ENCODE assay signal across 8 mouse cellular contexts in genomic region chr1:143730899-143731298, GRCm38 (mm10). TPM values are rescaled to one million over a fixed set of nuclear protein-coding genes. Genes with fewer than 3 reads are reported as not detected.
DNase-seq lines count a peak whose midpoint lies in the region; ATAC-seq lines count a peak whose summit lies in the region.
"Had no signal": no experiment of that assay in that cellular context is flagged by ENCODE, and none has a peak within 500 bp of the region (broad histone marks: within the 10 kb centered on the region; RNA-seq: fewer than 3 reads in every experiment).

No protein-coding gene starts in this region.

- H3K4me3 ChIP-seq in limb, embryonic 11.5 days (ENCODE audit: low read depth, low read length), result no peak overlapping the region
- H3K4me3 ChIP-seq in limb, embryonic 10.5 days, result no peak overlapping the region
- H3K4me3 ChIP-seq: heart, embryonic 15.5 days had no signal

- H3K4me2 ChIP-seq in limb, embryonic 11.5 days (ENCODE audit: low read depth, severe bottlenecking), result no peak overlapping the region
- H3K4me2 ChIP-seq: heart, embryonic 15.5 days had no signal

- H3K27ac ChIP-seq in limb, embryonic 11.5 days (replicated peaks; ENCODE audit: low read depth, low read length), result no peak overlapping the region
- H3K27ac ChIP-seq in limb, embryonic 10.5 days, result no peak overlapping the region
- H3K27ac ChIP-seq: heart, embryonic 15.5 days had no signal

- H3K36me3 ChIP-seq in limb, embryonic 11.5 days (ENCODE audit: control insufficient read depth, insufficient read depth, low read length), result no peaks in the 10 kb centered on the region
- no peaks in the 10 kb centered on the region for H3K36me3 ChIP-seq in limb, embryonic 10.5 days
- no peaks in the 10 kb centered on the region for H3K36me3 ChIP-seq in splenic B cell, adult 2 months (ENCODE audit: control insufficient read depth, insufficient read depth, low read length, poor library complexity, severe bottlenecking)
- H3K36me3 ChIP-seq: heart, embryonic 15.5 days had no signal

- no peaks in the 10 kb centered on the region for H3K27me3 ChIP-seq in limb, embryonic 11.5 days (ENCODE audit: control insufficient read depth, insufficient read depth, low read length)
- H3K27me3 ChIP-seq in limb, embryonic 10.5 days (ENCODE audit: low read depth, poor library complexity, severe bottlenecking), result no peaks in the 10 kb centered on the region
- H3K27me3 ChIP-seq in splenic B cell, adult 2 months (ENCODE audit: control insufficient read depth, insufficient read depth, low read length, poor library complexity, severe bottlenecking), result no peaks in the 10 kb centered on the region
- H3K27me3 ChIP-seq: heart, embryonic 15.5 days had no signal

- no peaks in the 10 kb centered on the region for H3K4me1 ChIP-seq in limb, embryonic 11.5 days (ENCODE audit: control insufficient read depth, insufficient read depth, low read length)
- H3K4me1 ChIP-seq in limb, embryonic 10.5 days, result no peaks in the 10 kb centered on the region
- H3K4me1 ChIP-seq: heart, embryonic 15.5 days had no signal

- no peaks in the 10 kb centered on the region for H3K9me3 ChIP-seq in limb, embryonic 11.5 days (ENCODE audit: control insufficient read depth, low read length)
- H3K9me3 ChIP-seq in limb, embryonic 10.5 days (replicated peaks), result no peaks in the 10 kb centered on the region
- H3K9me3 ChIP-seq: heart, embryonic 15.5 days had no signal

- DNase-seq in limb, embryonic 11.5 days (ENCODE audit: low spot score), result peak; percentile 30
- DNase-seq in limb, embryonic 10.5 days (ENCODE audit: low spot score), result no peak
- DNase-seq in R1 (ENCODE audit: low read depth, low spot score) (peak; percentile 89), MN1 (ENCODE audit: low spot score) (no peak)
- DNase-seq in splenic B cell, adult 2 months (ENCODE audit: low read depth, low spot score), result peak; percentile 67
- no peak for DNase-seq in heart, adult 8-10 months (ENCODE audit: low spot score)

- WGBS in limb, embryonic 11.5 days, result 81% methylated on average over 2 of the region's 2 CpGs
- 75% methylated on average over 2 of the region's 2 CpGs for WGBS in limb, embryonic 10.5 days

- no peak for ATAC-seq in limb, embryonic 11.5 days (ENCODE audit: insufficient number of reproducible peaks, low FRiP score, low TSS enrichment, low read depth)
- ATAC-seq in granulocyte monocyte progenitor cell, adult 5-6 weeks (replicated peaks; ENCODE audit: poor library complexity, severe bottlenecking), result peak; percentile 95

- H3K9ac ChIP-seq in limb, embryonic 11.5 days (ENCODE audit: low read length), result no peak overlapping the region
- H3K9ac ChIP-seq: heart, embryonic 15.5 days had no signal

RNA-seq across cellular contexts. Expression of gene Glrx2, which starts 14.8 kb away (rescaled TPM):
- 71.1 and 79.4 TPM in 2 replicates for polyA plus RNA-seq in limb, embryonic 11.5 days (2014; fragmentation: Nextera tagmentation; extraction: Ambion mirVana)
- polyA plus RNA-seq in limb, embryonic 10.5 days (2016; fragmentation: Nextera tagmentation; extraction: Ambion mirVana), result 71.6 and 80.7 TPM in 2 replicates
- total RNA-seq in granulocyte monocyte progenitor cell, adult 5-6 weeks (2014; fragmentation: Nextera tagmentation), result 73.8 and 84.6 TPM in 2 replicates
- total RNA-seq in granulocyte monocyte progenitor cell, adult 5-6 weeks (2017), result 15.8 and 25.8 TPM in 2 replicates
- 10 to 100 TPM; 69.9 to 83.4 (median 76.8) TPM for total RNA-seq in heart, adult 8-10 months (2022)

RNA-seq across cellular contexts. Expression of gene Cdc73, which starts 28.2 kb away (rescaled TPM):
- polyA plus RNA-seq in limb, embryonic 11.5 days (2014; fragmentation: Nextera tagmentation; extraction: Ambion mirVana), result 22.0 and 22.3 TPM in 2 replicates
- 30.9 and 31.1 TPM in 2 replicates for polyA plus RNA-seq in limb, embryonic 10.5 days (2016; fragmentation: Nextera tagmentation; extraction: Ambion mirVana)
- 53.7 and 70.2 TPM in 2 replicates for total RNA-seq in granulocyte monocyte progenitor cell, adult 5-6 weeks (2014; fragmentation: Nextera tagmentation)
- total RNA-seq in granulocyte monocyte progenitor cell, adult 5-6 weeks (2017), result 14.8 and 19.1 TPM in 2 replicates
- 10 to 100 TPM; 55.9 to 58.2 (median 58.0) TPM for total RNA-seq in heart, adult 8-10 months (2022)

RNA-seq across cellular contexts. Expression of gene Trove2, which starts 46.0 kb away (rescaled TPM):
- 22.3 and 25.5 TPM in 2 replicates for polyA plus RNA-seq in limb, embryonic 11.5 days (2014; fragmentation: Nextera tagmentation; extraction: Ambion mirVana)
- 17.3 and 23.6 TPM in 2 replicates for polyA plus RNA-seq in limb, embryonic 10.5 days (2016; fragmentation: Nextera tagmentation; extraction: Ambion mirVana)
- total RNA-seq in granulocyte monocyte progenitor cell, adult 5-6 weeks (2014; fragmentation: Nextera tagmentation), result 1.3 and 1.5 TPM in 2 replicates
- 1.3 and 2.1 TPM in 2 replicates for total RNA-seq in granulocyte monocyte progenitor cell, adult 5-6 weeks (2017)
- total RNA-seq in heart, adult 8-10 months (2022), result 1 to 10 TPM; 9.0 to 9.5 (median 9.2) TPM

RNA-seq across cellular contexts. Expression of gene Uchl5, which starts 46.2 kb away (rescaled TPM):
- polyA plus RNA-seq in limb, embryonic 11.5 days (2014; fragmentation: Nextera tagmentation; extraction: Ambion mirVana), result 85.9 and 89.0 TPM in 2 replicates
- polyA plus RNA-seq in limb, embryonic 10.5 days (2016; fragmentation: Nextera tagmentation; extraction: Ambion mirVana), result 114 and 116 TPM in 2 replicates
- 137 and 152 TPM in 2 replicates for total RNA-seq in granulocyte monocyte progenitor cell, adult 5-6 weeks (2014; fragmentation: Nextera tagmentation)
- 200 and 210 TPM in 2 replicates for total RNA-seq in granulocyte monocyte progenitor cell, adult 5-6 weeks (2017)
- total RNA-seq in heart, adult 8-10 months (2022), result 10 to 100 TPM; 15.6 to 21.7 (median 18.2) TPM

Comparison
In these comparisons a context has a peak if more than half of its experiments do, and no peak if none do; other contexts are left out.
1. DNase-seq: peak in limb, embryonic 11.5 days (single experiment), R1 (single experiment) and splenic B cell, adult 2 months (single experiment); none in limb, embryonic 10.5 days (single experiment), MN1 (single experiment) and heart, adult 8-10 months (single experiment).